Mouse (Mus musculus): ENCODE data around the gene Rims3. TPM values are rescaled to one million over a fixed set of nuclear protein-coding genes. Genes with fewer than 3 reads are reported as not detected.

Rims3 gene
- polyA plus RNA-seq, 1 experiment, result 0.39 TPM

GRCm38 (mm10) chr4:120825577-120826326 is 28.9 kb upstream of the Rims3 start:
- H3K4me3 ChIP-seq (ENCODE audit: insufficient read depth, low read depth, low read length), result peak overlapping the region; percentile 90
- peak overlapping the region; percentile 98 for H3K27ac ChIP-seq (ENCODE audit: insufficient read depth, low read depth, low read length)
- DNase-seq, result peak; percentile 99
- H3K4me1 ChIP-seq (ENCODE audit: control insufficient read depth, insufficient read depth, low read length), result peaks cover 23% of the 10 kb centered on the region
- TF ChIP-seq CTCF (conservative IDR thresholded peaks at IDR 0.05; ENCODE audit: insufficient read depth, insufficient read length, low read depth, low read length) (no peak), POLR2A (IDR thresholded peaks at IDR 0.05; ENCODE audit: low read depth, low read length) (peak; percentile 43)
- WGBS, result 0% methylated on average over 54 of the region's 55 CpGs
- no peaks in the 10 kb centered on the region for H3K36me3 ChIP-seq (ENCODE audit: control insufficient read depth, insufficient read depth, low read length)
- H3K27me3 ChIP-seq (replicated peaks; ENCODE audit: control insufficient read depth, insufficient read depth, low read length), result no peaks in the 10 kb centered on the region

- DNase-seq, result no peak
- H3K4me3 ChIP-seq (ENCODE audit: insufficient read depth, low read depth, low read length), result no peak overlapping the region
- no peaks in the 10 kb centered on the region for H3K36me3 ChIP-seq (ENCODE audit: control insufficient read depth, insufficient read depth, low read length)
- TF ChIP-seq CTCF (conservative IDR thresholded peaks at IDR 0.05; ENCODE audit: insufficient read depth, insufficient read length, low read depth, low read length) (no peak), POLR2A (IDR thresholded peaks at IDR 0.05; ENCODE audit: low read depth, low read length) (no peak)
- H3K27me3 ChIP-seq (replicated peaks; ENCODE audit: control insufficient read depth, insufficient read depth, low read length), result no peaks in the 10 kb centered on the region
- H3K27ac ChIP-seq (ENCODE audit: insufficient read depth, low read depth, low read length), result no peak overlapping the region
- peaks cover 19% of the 10 kb centered on the region for H3K4me1 ChIP-seq (ENCODE audit: control insufficient read depth, insufficient read depth, low read length)
- 94% methylated on average over 6 of the region's 6 CpGs for WGBS
These were observed 28.2 kb upstream of the Rims3 start for GRCm38 (mm10) chr4:120826418-120826817.

GRCm38 (mm10) chr4:120830767-120831166 is 23.8 kb upstream of the Rims3 start:
- no peak for TF ChIP-seq CTCF (conservative IDR thresholded peaks at IDR 0.05; ENCODE audit: insufficient read depth, insufficient read length, low read depth, low read length)
- TF ChIP-seq POLR2A (IDR thresholded peaks at IDR 0.05; ENCODE audit: low read depth, low read length), result no peak
- H3K4me3 ChIP-seq (ENCODE audit: insufficient read depth, low read depth, low read length), result no peak overlapping the region
- WGBS, result 77% methylated on average over 5 of the region's 5 CpGs
- no peaks in the 10 kb centered on the region for H3K27me3 ChIP-seq (replicated peaks; ENCODE audit: control insufficient read depth, insufficient read depth, low read length)
- no peak for DNase-seq
- no peak overlapping the region for H3K27ac ChIP-seq (ENCODE audit: insufficient read depth, low read depth, low read length)
- H3K36me3 ChIP-seq (ENCODE audit: control insufficient read depth, insufficient read depth, low read length), result no peaks in the 10 kb centered on the region
- peaks cover 3% of the 10 kb centered on the region; the same call in 1 of the 2 replicates for H3K4me1 ChIP-seq (ENCODE audit: control insufficient read depth, insufficient read depth, low read length)

- no peak within 1 kb of the TSS for H3K27ac ChIP-seq (ENCODE audit: insufficient read depth, low read depth, low read length)
- no peak for TF ChIP-seq CTCF (conservative IDR thresholded peaks at IDR 0.05; ENCODE audit: insufficient read depth, insufficient read length, low read depth, low read length)
- TF ChIP-seq POLR2A (IDR thresholded peaks at IDR 0.05; ENCODE audit: low read depth, low read length), result no peak
These were observed 23.1 kb upstream of the Rims3 start, which contains the start of gene Nfyc for GRCm38 (mm10) chr4:120831472-120831871. Gene Nfyc (minus strand): TSS chr4:120831572.

GRCm38 (mm10) chr4:120841342-120841741 is 13.3 kb upstream of the Rims3 start:
- DNase-seq, result no peak
- no peak for TF ChIP-seq POLR2A (IDR thresholded peaks at IDR 0.05; ENCODE audit: low read depth, low read length)
- no peak for TF ChIP-seq CTCF (conservative IDR thresholded peaks at IDR 0.05; ENCODE audit: insufficient read depth, insufficient read length, low read depth, low read length)
- no peaks in the 10 kb centered on the region for H3K27me3 ChIP-seq (replicated peaks; ENCODE audit: control insufficient read depth, insufficient read depth, low read length)
- no peaks in the 10 kb centered on the region for H3K4me1 ChIP-seq (ENCODE audit: control insufficient read depth, insufficient read depth, low read length)
- H3K4me3 ChIP-seq (ENCODE audit: insufficient read depth, low read depth, low read length), result no peak overlapping the region
- no peaks in the 10 kb centered on the region for H3K36me3 ChIP-seq (ENCODE audit: control insufficient read depth, insufficient read depth, low read length)
- WGBS, result 87% methylated on average over 3 of the region's 3 CpGs
- no peak overlapping the region for H3K27ac ChIP-seq (ENCODE audit: insufficient read depth, low read depth, low read length)

More at GRCm38 (mm10) chr4:120831472-120831871, 23.1 kb upstream of the Rims3 start, which contains the start of gene Nfyc:
- Histone ChIP-seq H3K4me3 (ENCODE audit: insufficient read depth, low read depth, low read length) (no peak within 1 kb of the TSS), H3K27me3 (replicated peaks; ENCODE audit: control insufficient read depth, insufficient read depth, low read length) (no peaks in the 10 kb centered on the region), H3K36me3 (ENCODE audit: control insufficient read depth, insufficient read depth, low read length) (no peaks in the 10 kb centered on the region), H3K4me1 (ENCODE audit: control insufficient read depth, insufficient read depth, low read length) (no peaks in the 10 kb centered on the region)
- DNase-seq, result no peak
- WGBS, result 85% methylated on average over 4 of the region's 4 CpGs

- no peak overlapping the region for H3K4me3 ChIP-seq (ENCODE audit: insufficient read depth, low read depth, low read length)
- no peaks in the 10 kb centered on the region for H3K27me3 ChIP-seq (replicated peaks; ENCODE audit: control insufficient read depth, insufficient read depth, low read length)
- 22% methylated on average over 7 of the region's 7 CpGs for WGBS
- no peaks in the 10 kb centered on the region for H3K36me3 ChIP-seq (ENCODE audit: control insufficient read depth, insufficient read depth, low read length)
- no peaks in the 10 kb centered on the region for H3K4me1 ChIP-seq (ENCODE audit: control insufficient read depth, insufficient read depth, low read length)
- TF ChIP-seq POLR2A (IDR thresholded peaks at IDR 0.05; ENCODE audit: low read depth, low read length) (no peak), CTCF (conservative IDR thresholded peaks at IDR 0.05; ENCODE audit: insufficient read depth, insufficient read length, low read depth, low read length) (no peak)
- no peak overlapping the region for H3K27ac ChIP-seq (ENCODE audit: insufficient read depth, low read depth, low read length)
- no peak for DNase-seq
These were observed 10.1 kb upstream of the Rims3 start for GRCm38 (mm10) chr4:120844423-120845082.

GRCm38 (mm10) chr4:120845098-120845497 is 9.5 kb upstream of the Rims3 start:
- 73% methylated on average over 4 of the region's 4 CpGs for WGBS
- no peak for DNase-seq

More at GRCm38 (mm10) chr4:120845098-120845497, 9.5 kb upstream of the Rims3 start:
- no peak overlapping the region for H3K4me3 ChIP-seq (ENCODE audit: insufficient read depth, low read depth, low read length)
- H3K27ac ChIP-seq (ENCODE audit: insufficient read depth, low read depth, low read length), result no peak overlapping the region
- no peaks in the 10 kb centered on the region for H3K36me3 ChIP-seq (ENCODE audit: control insufficient read depth, insufficient read depth, low read length)
- no peaks in the 10 kb centered on the region for H3K4me1 ChIP-seq (ENCODE audit: control insufficient read depth, insufficient read depth, low read length)
- H3K27me3 ChIP-seq (replicated peaks; ENCODE audit: control insufficient read depth, insufficient read depth, low read length), result no peaks in the 10 kb centered on the region
- TF ChIP-seq CTCF (conservative IDR thresholded peaks at IDR 0.05; ENCODE audit: insufficient read depth, insufficient read length, low read depth, low read length), result no peak
- TF ChIP-seq POLR2A (IDR thresholded peaks at IDR 0.05; ENCODE audit: low read depth, low read length), result no peak

Data from kidney, adult 2 months (tissue).